Mouse (Mus musculus): Measurements from ENCODE around the gene Bola3.

The Bola3 gene

GRCm38 (mm10) chr6:83395544-83396229, 46.7 kb downstream of the Bola3 start:
- no peak for DNase-seq (ENCODE audit: low spot score)

GRCm38 (mm10) chr6:83396711-83397110, 47.8 kb downstream of the Bola3 start:
- no peak for DNase-seq (ENCODE audit: low spot score)

- DNase-seq (ENCODE audit: low spot score), result no peak
Observed at GRCm38 (mm10) chr6:83397728-83398127, 48.8 kb downstream of the Bola3 start.

GRCm38 (mm10) chr6:83399790-83400189, 50.8 kb downstream of the Bola3 start:
- DNase-seq (ENCODE audit: low spot score), result no peak

- no peak for DNase-seq (ENCODE audit: low spot score)
Observed at GRCm38 (mm10) chr6:83403481-83403880, 54.5 kb downstream of the Bola3 start.

GRCm38 (mm10) chr6:83404571-83404970, 55.6 kb downstream of the Bola3 start:
- DNase-seq (ENCODE audit: low spot score), result no peak

GRCm38 (mm10) chr6:83405511-83406064, 56.6 kb downstream of the Bola3 start:
- no peak for DNase-seq (ENCODE audit: low spot score)

- DNase-seq (ENCODE audit: low spot score), result no peak
Observed at GRCm38 (mm10) chr6:83408510-83408909, 59.6 kb downstream of the Bola3 start.

Data from ovary, adult 18-20 months (tissue).